Mouse (Mus musculus) layer of hippocampus, adult 8-10 months (tissue): ENCODE results near the gene Npepps. TPM values are rescaled to one million over a fixed set of nuclear protein-coding genes. Genes with fewer than 3 reads are reported as not detected.
A peak's percentile ranks its signal among the peaks of the same experiment; 100 is the strongest.
"Not testable (repeated sequence)": the region's sequence is repeated elsewhere in the genome, so short reads cannot be mapped to it uniquely, and the experiment has no call there.

Experiments used
- DNase-seq, 2 experiments: peaks; one replicate each; pipeline ENCODE4 v3.0.0; 2022; ENCODE audit warnings: low spot score in 2 of 2
- total RNA-seq, 4 experiments: library from RNA; stranded (reverse); gene quantifications; 2 replicates each; pipeline ENCODE4 v1.2.4; 2022

Gene Npepps
- total RNA-seq, 4 experiments from 2014 or later = 142 to 161 (median 151) TPM

DNA sequence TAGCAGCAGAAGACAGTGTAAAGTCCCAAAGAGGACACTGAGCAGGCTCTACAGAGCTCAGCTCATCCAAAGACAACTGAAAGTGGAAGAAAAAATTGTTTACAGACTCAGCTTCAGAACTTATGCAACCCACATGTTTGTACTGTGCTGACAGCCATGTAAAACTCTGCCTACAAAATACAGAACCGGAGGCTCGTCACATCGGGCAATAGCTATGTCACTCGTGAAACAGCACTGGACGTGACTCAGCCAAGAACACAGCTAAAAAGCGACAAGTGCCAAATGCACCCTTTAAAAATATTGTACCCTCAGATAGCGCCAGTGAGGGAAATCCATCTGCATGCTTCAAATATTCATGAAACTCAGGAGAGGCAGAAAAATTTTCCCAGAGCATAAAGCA lies 39.1 kb downstream of the Npepps start:
- DNase-seq = peak; percentile 16 to 18

GRCm38 (mm10) chr11:97237976-97238375 lies 42.5 kb downstream of the Npepps start:
- no peak for DNase-seq

GRCm38 (mm10) chr11:97232436-97232835 lies 48.0 kb downstream of the Npepps start:
- DNase-seq = no peak

- no peak for DNase-seq
Measured at GRCm38 (mm10) chr11:97229396-97229795, 51.0 kb downstream of the Npepps start.

DNA sequence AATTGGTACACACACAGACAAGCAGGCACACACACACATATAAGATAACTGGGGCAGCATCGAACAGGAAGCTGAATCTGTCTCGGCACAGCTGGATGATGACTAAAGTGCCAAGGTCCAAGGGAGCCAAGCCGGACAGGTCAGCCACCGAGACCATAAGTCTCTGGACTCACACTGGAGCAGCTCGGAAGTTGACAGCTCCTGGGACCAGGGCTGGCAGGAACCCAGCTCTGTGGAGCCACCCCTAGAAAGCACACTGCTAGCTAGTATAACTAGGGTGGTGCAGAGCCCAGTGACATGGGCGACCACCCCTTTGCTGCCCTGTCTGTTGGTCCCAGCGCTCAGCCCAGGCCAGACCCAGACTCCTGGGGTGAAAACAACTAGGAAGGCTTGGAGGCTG lies 51.5 kb downstream of the Npepps start:
- no peak for DNase-seq

GRCm38 (mm10) chr11:97226131-97226530 lies 54.3 kb downstream of the Npepps start:
- DNase-seq = no peak

DNA sequence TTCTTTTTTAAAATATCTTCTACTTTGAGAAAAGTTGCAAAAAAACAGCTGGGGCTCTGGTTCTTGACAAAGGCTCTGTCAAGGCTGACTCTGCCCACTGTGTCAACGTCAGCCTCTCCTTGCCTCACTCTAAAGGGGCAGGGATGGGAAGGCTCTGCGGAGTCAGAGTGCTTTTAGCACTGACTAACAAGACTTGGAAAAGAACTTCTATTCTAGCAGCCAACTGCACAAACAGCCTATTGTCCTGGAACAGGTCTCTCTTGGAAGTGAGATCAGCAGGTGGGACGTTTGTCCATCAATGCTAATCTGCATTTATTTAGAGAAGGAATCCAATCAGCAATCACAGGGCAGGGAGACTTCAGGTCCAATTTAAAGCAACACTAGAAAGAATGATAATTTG lies 57.0 kb downstream of the Npepps start:
- no peak for DNase-seq

GRCm38 (mm10) chr11:97221611-97222010 lies 58.8 kb downstream of the Npepps start:
- DNase-seq = no peak

DNA sequence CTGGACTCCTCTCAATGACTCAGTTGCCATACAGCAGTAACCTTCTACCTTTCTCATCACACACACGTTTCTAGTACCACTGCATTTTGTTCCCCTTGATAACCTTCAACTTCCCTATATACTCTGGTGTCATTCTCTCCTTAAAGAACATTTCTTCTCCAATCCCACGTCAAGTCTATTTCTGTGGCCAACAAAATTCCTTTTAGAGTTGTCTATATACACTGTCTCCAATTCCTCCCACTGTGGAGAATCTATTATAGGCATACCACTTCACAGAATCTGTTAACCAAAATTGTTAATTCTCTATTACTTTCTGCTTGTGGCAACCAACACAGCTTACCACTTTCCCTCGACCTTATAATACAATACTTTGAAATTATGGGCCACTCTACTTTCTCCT lies 60.2 kb downstream of the Npepps start:
- no peak for DNase-seq

GRCm38 (mm10) chr11:97214411-97214810 lies 66.0 kb downstream of the Npepps start:
- no peak for DNase-seq

DNA sequence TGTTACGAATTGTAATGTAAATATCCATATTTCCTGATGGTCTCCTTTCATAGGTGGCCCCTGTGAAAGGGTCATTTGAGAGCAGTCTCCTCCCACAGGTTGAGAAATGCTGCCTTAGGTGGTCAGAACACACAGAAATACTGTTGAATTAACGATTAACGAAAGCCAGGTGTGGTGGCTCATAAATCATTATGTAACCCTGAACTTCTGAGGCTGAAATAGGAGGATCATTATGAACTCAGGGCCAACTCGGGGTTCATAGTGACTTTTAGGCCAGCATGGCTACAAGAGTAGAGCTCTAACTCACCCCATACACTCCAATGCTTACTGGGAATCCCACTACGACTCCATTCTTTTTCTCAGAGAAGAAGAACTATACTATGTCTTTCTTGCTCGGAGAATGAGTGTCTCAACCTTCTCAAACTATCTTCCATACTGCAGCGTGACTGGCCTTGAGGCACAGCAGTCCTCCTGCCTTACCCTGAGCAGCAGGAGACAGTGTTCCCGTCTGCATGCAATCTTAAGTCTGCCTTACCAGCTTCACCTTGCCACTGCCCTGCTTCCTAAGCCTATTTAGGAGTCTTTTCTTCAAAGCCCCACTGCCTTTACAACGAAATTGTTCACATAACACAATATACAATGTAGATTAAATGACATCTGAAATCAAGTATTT lies 69.6 kb downstream of the Npepps start:
- DNase-seq = no peak

- DNase-seq = no peak
Measured at GRCm38 (mm10) chr11:97207011-97207422, 73.4 kb downstream of the Npepps start.

DNA sequence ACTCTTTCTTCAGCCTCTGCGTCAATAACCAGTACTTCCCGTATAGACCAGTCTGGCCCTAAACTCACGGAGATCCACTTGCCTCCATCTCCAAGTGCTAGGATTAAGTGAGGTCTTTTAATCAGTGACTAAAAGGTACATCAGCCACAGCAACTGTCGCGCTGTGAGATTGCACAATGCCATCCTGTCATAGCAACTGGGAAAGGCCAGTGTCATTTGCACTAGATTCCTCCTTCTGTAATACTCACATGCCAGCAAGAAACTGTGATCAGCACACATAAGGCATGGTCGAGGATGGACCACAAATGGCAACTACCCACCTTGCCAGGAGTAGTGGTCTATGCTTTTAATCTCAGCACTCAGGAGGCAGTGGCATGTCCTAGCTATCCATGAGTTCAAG lies 80.9 kb downstream of the Npepps start:
- DNase-seq = no peak

- DNase-seq = no peak
Measured at GRCm38 (mm10) chr11:97198601-97199000, 81.8 kb downstream of the Npepps start.

DNA sequence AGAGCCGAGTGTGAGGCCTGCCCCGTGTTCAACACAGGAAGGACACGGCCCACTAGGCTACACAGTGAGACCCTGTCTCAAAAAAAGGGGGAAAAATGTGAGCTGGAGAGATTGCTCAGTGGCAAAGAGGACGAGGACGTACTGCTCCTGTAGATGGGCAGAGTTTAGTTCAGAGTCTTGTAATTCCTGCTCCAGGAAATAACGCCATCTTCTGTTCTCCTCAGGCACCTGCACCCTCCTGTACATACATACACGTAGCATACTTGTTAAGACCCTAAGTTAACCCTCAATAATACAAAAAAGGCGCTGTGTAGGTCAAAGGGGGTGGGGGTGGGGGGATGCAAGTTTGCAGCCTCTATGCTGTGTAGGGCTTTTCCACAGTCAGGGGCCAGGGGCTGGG lies 83.4 kb downstream of the Npepps start:
- DNase-seq = no peak

- no peak for DNase-seq
Measured at GRCm38 (mm10) chr11:97196541-97196940, 83.9 kb downstream of the Npepps start.

DNA sequence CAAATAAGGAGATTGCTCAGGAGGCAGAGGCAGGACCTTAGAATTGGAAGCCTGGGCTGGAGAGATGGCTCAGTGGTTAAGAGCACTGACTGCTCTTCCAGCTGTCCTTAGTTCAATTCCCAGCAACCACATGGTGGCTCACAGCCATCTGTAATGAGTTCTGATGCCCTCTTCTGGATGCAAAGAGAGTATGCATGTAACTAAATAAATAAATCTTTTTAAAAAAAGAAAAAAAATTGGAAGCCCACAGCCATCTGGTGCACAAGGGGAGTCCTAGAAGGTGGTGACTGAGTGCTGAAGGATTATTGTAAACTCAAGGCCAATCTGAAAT lies 87.9 kb downstream of the Npepps start:
- DNase-seq = no peak

DNA sequence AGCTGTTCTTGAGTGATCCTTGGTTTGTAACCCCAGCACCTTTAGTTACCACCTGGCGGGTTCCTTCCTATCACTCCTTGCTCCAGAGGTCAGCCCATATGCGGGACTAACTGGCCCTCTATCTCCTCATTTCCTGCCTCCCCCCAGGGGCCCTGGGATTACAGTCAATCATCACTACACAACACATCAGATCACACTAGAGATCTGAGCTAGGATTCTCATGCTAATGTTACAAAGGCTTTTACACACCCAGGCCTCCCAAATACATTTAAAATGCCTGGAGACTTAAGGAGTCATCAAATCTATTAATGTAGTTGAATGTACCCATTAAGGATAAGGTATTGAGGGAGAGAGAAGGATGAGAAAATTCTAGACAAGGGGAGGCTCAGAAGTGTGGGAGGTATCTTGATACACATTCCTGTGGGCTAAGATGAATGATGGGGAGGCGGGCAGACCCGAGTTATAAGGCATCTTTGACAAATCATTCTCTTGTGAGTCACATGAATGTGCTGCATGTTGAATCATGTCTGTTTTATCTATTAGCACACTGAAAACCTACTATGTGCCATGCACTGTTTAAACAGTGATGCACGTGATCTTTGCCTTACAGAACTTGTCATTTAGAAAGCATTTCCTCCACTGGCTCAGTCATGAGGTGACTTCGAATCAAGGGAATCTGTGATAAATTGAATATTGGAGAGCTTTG lies 88.4 kb downstream of the Npepps start:
- DNase-seq = no peak

DNA sequence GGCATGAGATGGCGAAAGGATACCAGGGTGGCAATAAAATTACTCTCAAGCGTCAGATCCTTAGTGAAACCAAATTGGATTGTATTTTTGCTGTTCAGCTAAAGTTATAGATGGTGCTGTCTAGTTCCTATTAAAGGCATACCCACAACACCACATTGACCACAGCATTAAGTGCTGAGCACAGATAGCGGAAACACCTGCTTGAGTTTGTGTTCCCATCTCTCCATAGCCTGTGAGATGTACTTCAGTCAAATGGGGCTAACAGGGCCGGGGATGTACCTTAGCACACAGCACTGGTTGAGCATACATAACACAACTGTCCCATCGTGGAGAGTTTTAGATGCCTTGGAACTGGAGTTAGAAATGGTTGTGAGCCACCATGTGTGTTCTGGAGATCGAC lies 89.4 kb downstream of the Npepps start:
- no peak for DNase-seq

GRCm38 (mm10) chr11:97189645-97190044 lies 90.8 kb downstream of the Npepps start:
- not testable (repeated sequence) for DNase-seq

DNA sequence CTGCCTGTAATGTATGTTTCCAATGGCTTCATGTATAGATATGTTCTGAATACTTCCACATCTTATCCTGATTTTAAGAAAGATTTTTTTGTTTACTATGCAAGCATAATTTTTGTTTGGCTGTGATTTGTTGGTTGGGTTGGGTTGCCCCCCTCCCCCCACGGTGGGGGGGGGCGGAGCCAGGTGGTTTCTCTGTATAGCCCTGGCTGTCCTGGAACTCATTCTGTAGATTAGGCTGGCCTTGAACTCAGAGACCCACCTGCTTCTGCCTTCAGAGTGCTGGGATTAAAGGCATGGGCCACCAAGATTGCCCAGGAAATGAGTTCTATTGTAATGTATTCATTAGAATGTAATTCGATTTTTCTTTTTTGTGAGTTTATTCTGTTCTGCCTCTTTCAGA lies 91.2 kb downstream of the Npepps start:
- no peak for DNase-seq

DNA sequence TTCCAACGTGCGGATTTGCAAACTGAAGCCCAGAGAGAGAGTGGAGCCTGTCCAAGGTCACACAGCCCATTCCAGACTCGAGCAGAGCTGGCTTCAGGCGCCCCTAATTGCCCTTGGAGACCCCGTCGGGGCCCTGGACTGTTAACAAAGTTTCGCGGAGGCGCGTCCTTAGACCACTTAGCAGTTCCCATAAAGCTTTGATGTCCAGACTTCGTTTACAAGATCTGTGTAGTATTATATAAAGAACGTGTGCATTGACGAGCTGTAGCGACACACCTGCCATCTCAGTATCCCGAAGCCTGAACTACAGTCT lies 91.8 kb downstream of the Npepps start:
- DNase-seq = no peak
